Mouse (Mus musculus): ENCODE data around the gene Slc39a9. TPM values are rescaled to one million over a fixed set of nuclear protein-coding genes. Genes with fewer than 3 reads are reported as not detected.
A peak's percentile ranks its signal among the peaks of the same experiment; 100 is the strongest.

The Slc39a9 gene
- total RNA-seq, 2 experiments from 2014 or later = 7.6 to 8.5 TPM

DNA sequence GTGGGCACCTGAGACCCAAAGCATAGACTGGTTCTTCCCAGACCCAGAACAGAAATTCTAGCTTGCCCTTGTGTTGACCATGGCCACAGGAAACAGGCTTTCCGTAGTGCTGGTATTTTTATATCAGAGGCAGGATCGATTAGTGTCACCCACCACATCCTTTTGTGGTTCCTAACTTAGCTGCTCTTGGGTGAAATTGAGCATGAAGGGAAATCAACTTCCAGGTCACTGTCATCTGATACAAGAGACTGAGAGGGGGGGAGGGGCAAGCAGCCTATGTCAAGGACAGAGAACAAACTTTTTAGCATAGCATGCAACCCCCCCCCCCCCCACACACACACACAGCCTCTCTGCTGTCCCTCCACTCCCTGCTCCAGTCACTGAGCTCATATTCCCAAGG is 75.5 kb downstream of the Slc39a9 start:
- DNase-seq = no peak

DNA sequence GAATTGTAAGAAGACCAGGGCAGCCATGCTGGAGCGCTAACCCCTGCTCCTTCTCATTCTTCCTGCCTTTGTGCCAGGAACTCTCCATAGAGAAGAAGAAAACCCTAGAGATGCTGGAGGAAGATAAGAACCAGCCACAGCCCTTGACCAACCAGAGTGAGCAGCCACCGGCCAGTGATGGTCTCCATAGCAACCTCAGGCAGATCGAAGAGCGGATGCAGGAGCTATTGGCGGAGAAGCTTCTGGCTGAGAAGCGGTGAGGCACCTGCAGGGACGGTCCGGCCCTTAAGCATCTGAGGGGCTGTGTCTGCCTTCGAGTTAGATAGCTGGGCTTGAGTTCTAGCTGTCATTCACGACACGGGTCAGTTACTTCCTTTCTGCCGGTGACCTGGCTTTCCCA is 76.8 kb downstream of the Slc39a9 start:
- DNase-seq = no peak

DNA sequence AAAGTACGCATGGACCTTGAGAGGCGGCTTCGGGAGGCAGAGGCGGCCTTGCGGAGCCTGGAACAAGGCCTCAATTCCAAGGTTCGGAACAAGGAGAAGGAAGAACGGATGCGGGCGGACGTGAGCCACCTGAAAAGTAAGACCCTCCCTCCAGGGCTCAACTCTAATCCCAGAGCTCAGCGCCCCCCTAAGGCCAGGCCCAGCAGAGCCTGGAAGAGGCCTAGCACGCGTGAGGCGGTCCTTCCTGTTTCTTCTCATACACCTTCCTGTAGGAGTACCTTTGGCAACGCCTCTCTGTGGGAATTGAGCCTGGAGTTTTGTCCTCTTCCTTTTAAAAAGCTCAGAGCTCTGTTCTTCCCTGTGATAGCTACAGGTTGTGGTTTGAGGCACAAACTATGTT is 77.8 kb downstream of the Slc39a9 start:
- no peak for DNase-seq

DNA sequence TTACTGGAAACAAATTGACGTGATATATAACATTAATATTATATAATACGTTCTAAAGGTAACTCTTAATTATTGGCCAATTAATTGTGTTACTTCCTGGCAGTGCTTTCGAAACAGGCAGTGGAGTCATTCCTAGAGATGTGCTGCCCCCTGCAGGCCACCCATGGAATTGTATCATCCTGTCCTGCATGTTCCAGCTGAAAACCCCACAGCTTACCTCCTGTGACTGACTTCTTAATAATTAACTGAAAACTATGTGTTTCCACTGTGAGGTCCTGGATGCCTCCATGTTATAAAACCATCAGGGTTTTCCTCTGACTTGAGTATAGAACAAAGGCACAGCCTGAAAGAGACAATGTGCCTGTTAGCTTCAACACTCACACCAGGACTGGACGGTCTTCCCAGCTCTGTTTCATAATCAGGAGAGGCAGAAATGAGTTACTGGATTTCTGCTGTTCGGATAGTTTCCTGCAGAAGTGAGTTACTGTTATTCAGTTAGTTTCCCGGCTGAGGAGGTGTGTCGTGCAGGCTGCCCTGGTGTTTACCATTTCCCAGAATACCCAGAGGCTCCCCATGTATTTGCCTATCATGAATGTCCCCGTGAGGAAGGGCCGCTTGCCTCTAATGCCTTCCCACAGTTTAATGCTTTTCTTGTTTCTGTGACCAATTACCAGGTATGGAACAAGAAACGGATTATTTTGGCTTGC is 81.3 kb downstream of the Slc39a9 start:
- DNase-seq = peak; percentile 26

DNA sequence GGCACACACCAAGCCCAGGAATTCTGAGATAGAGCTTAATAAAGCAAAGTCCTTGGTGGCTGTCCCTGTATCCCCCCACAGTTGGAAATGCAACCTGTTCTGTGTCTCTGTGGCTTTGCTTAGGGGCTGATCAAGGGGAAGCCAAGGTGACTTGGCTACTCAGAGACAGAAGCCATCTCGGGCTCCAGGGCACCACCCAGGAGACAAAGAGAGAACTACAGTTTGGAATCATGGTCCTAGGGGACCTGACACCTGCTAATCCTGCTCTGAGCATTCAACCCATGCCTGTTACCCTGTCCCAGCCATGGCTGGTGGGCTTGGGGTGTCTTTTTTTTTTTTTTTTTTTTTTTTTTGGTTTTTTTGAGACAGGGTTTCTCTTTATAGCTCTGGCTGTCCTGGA is 84.5 kb downstream of the Slc39a9 start:
- DNase-seq = no peak

DNA sequence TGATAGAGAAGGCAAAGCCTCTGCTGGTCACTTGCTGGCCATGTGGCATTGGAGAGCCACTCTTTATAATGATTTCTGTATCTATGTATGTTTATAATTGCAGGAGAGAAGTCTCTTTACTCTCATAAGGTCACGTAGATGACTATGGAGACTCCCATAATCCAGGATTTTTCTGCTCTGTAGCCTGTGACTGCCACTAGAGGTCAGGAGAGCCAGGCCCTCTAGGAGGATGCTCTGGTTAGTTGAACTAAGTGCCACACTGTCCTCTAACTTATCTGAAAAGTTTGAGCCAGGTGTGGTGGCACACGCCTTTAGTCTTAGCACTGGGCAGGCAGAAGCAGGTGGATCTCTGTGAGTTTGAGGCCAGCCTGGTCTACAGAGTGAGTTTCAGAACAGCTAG is 85.1 kb downstream of the Slc39a9 start:
- no peak for DNase-seq

DNA sequence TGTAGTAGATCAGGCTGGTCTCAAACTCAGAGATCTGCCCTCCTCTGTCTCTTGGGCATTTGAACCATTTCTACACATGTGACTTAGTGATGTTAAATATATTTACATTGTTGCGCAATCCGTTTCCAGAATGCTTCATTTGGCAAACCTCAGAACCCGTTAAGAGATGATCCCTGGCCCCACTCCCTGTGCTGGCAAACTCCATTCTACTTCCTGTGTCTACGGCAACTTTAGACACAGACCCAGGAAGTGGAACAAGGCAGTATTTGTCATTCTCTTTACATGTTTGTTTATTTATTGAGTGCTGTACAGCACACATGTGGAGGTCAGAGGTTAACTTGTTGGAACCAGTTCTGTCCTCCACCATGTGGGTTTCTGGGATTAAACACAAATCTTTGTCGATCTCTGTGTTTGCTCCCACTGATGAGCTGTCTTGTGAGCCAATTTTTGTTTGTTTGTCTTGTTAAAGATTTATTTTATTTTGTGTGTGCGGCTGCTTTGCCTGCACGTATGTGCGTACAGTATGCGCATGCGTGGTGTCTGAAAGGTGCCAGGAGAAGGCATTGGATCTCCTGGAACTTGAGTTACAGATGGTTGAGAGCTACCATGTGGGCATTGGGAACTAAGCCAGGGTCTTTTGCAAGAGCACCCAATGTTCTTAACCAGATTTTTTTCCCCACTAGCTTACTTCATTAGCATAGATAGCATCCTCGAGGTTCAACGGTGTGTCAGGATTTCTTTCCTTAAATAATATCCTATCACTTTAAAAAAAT is 86.3 kb downstream of the Slc39a9 start:
- DNase-seq = no peak

DNA sequence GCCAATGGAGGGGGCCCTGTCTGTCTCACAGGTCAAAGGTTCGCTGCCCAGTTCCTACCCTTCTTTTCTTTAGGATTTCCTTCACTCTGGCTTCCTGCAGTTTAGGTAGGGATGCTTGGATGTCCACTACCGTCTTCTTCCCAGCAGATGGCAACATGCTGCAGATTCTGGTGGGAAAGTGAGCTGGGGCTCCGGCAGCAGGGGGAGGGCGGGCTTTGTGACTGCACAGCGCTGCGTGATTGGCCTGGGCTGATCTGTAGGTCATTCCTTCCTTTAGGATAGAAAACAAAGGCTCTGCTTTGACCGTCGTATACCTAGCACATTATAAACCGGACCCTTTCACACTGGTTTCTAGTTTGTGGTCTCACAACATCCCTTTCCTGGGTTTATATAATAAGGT is 86.9 kb downstream of the Slc39a9 start:
- DNase-seq = no peak

Other genes with a start within 250 kb of the Slc39a9 start
- gene Dcaf5, start 207.3 kb upstream of the Slc39a9 start, total RNA-seq (2021) = 10 to 100 TPM; 30.5 to 30.6 TPM
- gene Exd2, start 180.8 kb upstream of the Slc39a9 start, total RNA-seq (2021) = 10 to 100 TPM; 34.1 to 39.5 TPM
- 1 to 10 TPM; 3.9 to 6.0 TPM for gene Galnt16, start 125.6 kb upstream of the Slc39a9 start, total RNA-seq (2021)
- gene Erh, start 458 bp downstream of the Slc39a9 start, total RNA-seq (2021) = 10 to 100 TPM; 15.3 to 20.4 TPM
- not detected for gene Plekhd1, start 48.7 kb downstream of the Slc39a9 start, total RNA-seq (2021)
- not detected for gene Ccdc177, start 116.8 kb downstream of the Slc39a9 start, total RNA-seq (2021)
- gene Susd6, start 146.6 kb downstream of the Slc39a9 start, total RNA-seq (2021) = 10 to 100 TPM; 26.7 to 28.1 TPM